Mouse (Mus musculus) MEL (cell line): ENCODE data around the gene Hist1h3b. TPM values are rescaled to one million over a fixed set of nuclear protein-coding genes. Genes with fewer than 3 reads are reported as not detected.
"Not testable (repeated sequence)": the region's sequence is repeated elsewhere in the genome, so short reads cannot be mapped to it uniquely, and the experiment has no call there.

Experiments used
- DNase-seq: peaks from one replicate; pipeline ENCODE4 v3.0.0; 2011; ENCODE audit warnings: low read depth, low spot score
- H3K27ac ChIP-seq: 2 replicates; pipeline ENCODE4 v1.5.1; 2012; ENCODE audit warnings: low read depth, mild to moderate bottlenecking, control low read depth, low read length, moderate library complexity; ENCODE audit not compliant: control insufficient read depth
- H3K27me3 ChIP-seq, 2 experiments: fragments of 150-350 bp in 1 of 2; sonication (generic) in 1 of 2; 2 replicates each; pipeline ENCODE4 v1.6.1; 2012; ENCODE audit warnings: low read length in 2 of 2, mild to moderate bottlenecking in 2 of 2, improper control_type of control experiment in 1 of 2, moderate library complexity in 1 of 2; ENCODE audit not compliant: insufficient read depth in 2 of 2, control insufficient read depth in 1 of 2
- H3K36me3 ChIP-seq, 2 experiments: 2 replicates each; pipeline ENCODE4 v1.6.1; 2012 to 2014; ENCODE audit warnings: low read length in 2 of 2, improper control_type of control experiment in 1 of 2, inconsistent platforms in 1 of 2, mild to moderate bottlenecking in 1 of 2; ENCODE audit not compliant: insufficient read depth in 2 of 2, control insufficient read depth in 1 of 2
- H3K4me1 ChIP-seq, 2 experiments: fragments of 150-350 bp in 1 of 2; sonication (generic) in 1 of 2; 2 replicates each; pipeline ENCODE4 v1.6.1; 2012; ENCODE audit warnings: low read length in 2 of 2, improper control_type of control experiment in 1 of 2, mild to moderate bottlenecking in 1 of 2; ENCODE audit not compliant: insufficient read depth in 2 of 2, control insufficient read depth in 1 of 2
- H3K4me3 ChIP-seq, 2 experiments: fragments of 150-350 bp in 1 of 2; sonication (generic) in 1 of 2; 2 replicates each; pipeline ENCODE4 v1.5.1; 2012; ENCODE audit warnings: low read depth in 2 of 2, low read length in 2 of 2, mild to moderate bottlenecking in 2 of 2, moderate library complexity in 2 of 2, control low read depth in 1 of 2, improper control_type of control experiment in 1 of 2; ENCODE audit not compliant: control insufficient read depth in 1 of 2, insufficient read depth in 1 of 2
- H3K79me2 ChIP-seq: 2 replicates; pipeline ENCODE4 v1.6.1; 2012; ENCODE audit warnings: mild to moderate bottlenecking, low read length, moderate library complexity; ENCODE audit not compliant: control insufficient read depth, poor library complexity, insufficient read depth
- H3K9ac ChIP-seq: 2 replicates; pipeline ENCODE4 v1.6.1; 2012; ENCODE audit warnings: low read depth, mild to moderate bottlenecking, control low read depth, low read length, moderate library complexity; ENCODE audit not compliant: control insufficient read depth, poor library complexity, severe bottlenecking
- H3K9me3 ChIP-seq: fragments of 150-350 bp; sonication (generic); replicated peaks from 2 replicates; pipeline ENCODE4 v1.6.1; 2012; ENCODE audit warnings: mild to moderate bottlenecking, low read length, improper control_type of control experiment, moderate library complexity; ENCODE audit not compliant: insufficient read depth
- CHD2 ChIP-seq: IDR thresholded peaks from 2 replicates; pipeline ENCODE4 v1.6.1; 2011; ENCODE audit warnings: low read length, improper control_type of control experiment
- CTCF ChIP-seq, 3 experiments: IDR thresholded peaks in 2 of 3; conservative IDR thresholded peaks in 1 of 3; 2 replicates each; pipeline ENCODE4 v1.5.1; 2011 to 2012; ENCODE audit warnings: low read length in 3 of 3, low read depth in 2 of 3, mild to moderate bottlenecking in 2 of 3, improper control_type of control experiment in 1 of 3, inconsistent platforms in 1 of 3, mixed read lengths in 1 of 3, moderate library complexity in 1 of 3; ENCODE audit not compliant: control insufficient read depth in 1 of 3, insufficient read depth in 1 of 3, poor library complexity in 1 of 3, severe bottlenecking in 1 of 3
- ELF1 ChIP-seq: IDR thresholded peaks from 2 replicates; pipeline ENCODE4 v1.6.1; 2014; ENCODE audit warnings: low read depth, mild to moderate bottlenecking, inconsistent platforms, low read length, improper control_type of control experiment, moderate library complexity
- GATA1 ChIP-seq: IDR thresholded peaks from 2 replicates; pipeline ENCODE4 v1.6.1; 2011; ENCODE audit warnings: low read depth, low read length, improper control_type of control experiment
- HCFC1 ChIP-seq: IDR thresholded peaks from 2 replicates; pipeline ENCODE4 v1.6.1; 2012; ENCODE audit warnings: low read depth, mild to moderate bottlenecking, inconsistent platforms, low read length, improper control_type of control experiment, moderate library complexity
- MAZ ChIP-seq: IDR thresholded peaks from 2 replicates; pipeline ENCODE4 v1.6.1; 2012; ENCODE audit warnings: low read depth, mild to moderate bottlenecking, inconsistent platforms, low read length, improper control_type of control experiment
- MYC ChIP-seq: IDR thresholded peaks from 2 replicates; pipeline ENCODE4 v1.6.1; 2011; ENCODE audit warnings: low read depth, mild to moderate bottlenecking, low read length, improper control_type of control experiment, moderate library complexity
- POLR2A ChIP-seq, 2 experiments: IDR thresholded peaks; 2 replicates each; pipeline ENCODE4 v1.6.1; 2011 to 2012; ENCODE audit warnings: low read length in 2 of 2, mild to moderate bottlenecking in 2 of 2, control low read depth in 1 of 2, improper control_type of control experiment in 1 of 2, low read depth in 1 of 2, moderate library complexity in 1 of 2; ENCODE audit not compliant: control insufficient read depth in 1 of 2, insufficient read depth in 1 of 2, poor library complexity in 1 of 2
- POLR2AphosphoS2 ChIP-seq: IDR thresholded peaks from 2 replicates; pipeline ENCODE4 v1.6.1; 2011; ENCODE audit warnings: low read length, improper control_type of control experiment
- POLR2AphosphoS5 ChIP-seq: IDR thresholded peaks from 2 replicates; pipeline ENCODE4 v1.6.1; 2012; ENCODE audit warnings: low read depth, borderline replicate concordance, mild to moderate bottlenecking, inconsistent platforms, low read length, moderate library complexity, mixed read lengths
- RCOR1 ChIP-seq: IDR thresholded peaks from 2 replicates; pipeline ENCODE4 v1.6.1; 2012; ENCODE audit warnings: low read depth, mild to moderate bottlenecking, inconsistent platforms, low read length, improper control_type of control experiment
- SMC3 ChIP-seq: IDR thresholded peaks from 2 replicates; pipeline ENCODE4 v1.6.1; 2011; ENCODE audit warnings: low read depth, low read length, improper control_type of control experiment
- TAL1 ChIP-seq: IDR thresholded peaks from 2 replicates; pipeline ENCODE4 v1.6.1; 2012; ENCODE audit warnings: mild to moderate bottlenecking, inconsistent platforms, low read length, moderate library complexity, mixed read lengths
- TBP ChIP-seq: IDR thresholded peaks from 2 replicates; pipeline ENCODE4 v1.8.0; 2011; ENCODE audit warnings: low read depth, low read length, improper control_type of control experiment
- UBTF ChIP-seq: IDR thresholded peaks from 2 replicates; pipeline ENCODE4 v1.6.1; 2012; ENCODE audit warnings: low read depth, mild to moderate bottlenecking, inconsistent platforms, low read length, improper control_type of control experiment, moderate library complexity, borderline replicate concordance; ENCODE audit not compliant: insufficient read depth
- ZC3H11A ChIP-seq: IDR thresholded peaks from 2 replicates; pipeline ENCODE4 v1.6.1; 2012; ENCODE audit warnings: low read depth, mild to moderate bottlenecking, inconsistent platforms, low read length, improper control_type of control experiment
- ZMIZ1 ChIP-seq: IDR thresholded peaks from 2 replicates; pipeline ENCODE4 v1.6.1; 2012; ENCODE audit warnings: low read depth, mild to moderate bottlenecking, inconsistent platforms, low read length, improper control_type of control experiment, moderate library complexity
- polyA plus RNA-seq, 2 experiments: library from polyadenylated mRNA; stranded (reverse) in 1 of 2; unstranded in 1 of 2; fragments of >175 nt in 1 of 2; fragments of >200 nt in 1 of 2; gene quantifications; 2 replicates each; pipeline versions ENCODE4 v1.2.1 to v1.2.4; 2012; ENCODE audit warnings: low replicate concordance in 2 of 2, low read depth in 1 of 2; ENCODE audit not compliant: insufficient read length in 2 of 2, insufficient read depth in 1 of 2, missing spikeins in 1 of 2
- total RNA-seq: library from RNA; depleted of rRNA; stranded (reverse); fragments of 300-350 nt; gene quantifications from 2 replicates; pipeline ENCODE4 v1.2.3, GENCODE M21; 2012

The Hist1h3b gene
- total and polyA plus RNA-seq, 3 experiments, result 6.6 to 1,725 TPM; not detected in 1

- not testable (repeated sequence) for H3K9me3 ChIP-seq, H3K27me3 ChIP-seq, H3K79me2 ChIP-seq
- Histone ChIP-seq H3K4me3 (peak within 1 kb of the TSS; percentile 23 to 60; a peak in 3 of 4 replicates), H3K36me3 (peaks cover 0 to 46% of the 10 kb centered on the region in 2 experiments; a peak in 2 of 4 replicates), H3K27ac (peak within 1 kb of the TSS; percentile 99), H3K4me1 (peaks cover 0 to 19% of the 10 kb centered on the region in 2 experiments; a peak in 2 of 4 replicates), H3K9ac (peak within 1 kb of the TSS; percentile 96)
- peak; percentile 86; the same call in 1 of the 2 replicates for TF ChIP-seq UBTF
- peak in 1 of 2 experiments; percentile 98; a peak in 3 of 4 replicates for TF ChIP-seq POLR2A (IDR thresholded peaks at IDR 0.05; ENCODE audit: control insufficient read depth in 1 of 2, insufficient read depth in 1 of 2, low read depth in 1 of 2, low read length in 2 of 2, poor library complexity in 1 of 2)
- peak; percentile 99 for TF ChIP-seq TBP
- TF ChIP-seq POLR2AphosphoS5, result peak; percentile 98; the same call in 1 of the 2 replicates
- DNase-seq, result peak; percentile 96
Observed at GRCm38 (mm10) chr13:23746201-23747080, 5.6 kb upstream of the Hist1h3b start, which contains the start of gene Hist1h2bb. TSS of gene Hist1h2bb (plus strand) at chr13:23746734.

GRCm38 (mm10) chr13:23747081-23747891 lies 4.8 kb upstream of the Hist1h3b start:
- Histone ChIP-seq H3K9ac (peak overlapping the region; percentile 81), H3K4me3 (peak overlapping the region; percentile 2 to 17; a peak in 2 of 4 replicates), H3K79me2 (peaks cover 1% of the 10 kb centered on the region; the same call in 1 of the 2 replicates), H3K4me1 (peaks cover 0 to 16% of the 10 kb centered on the region in 2 experiments; a peak in 2 of 4 replicates), H3K36me3 (peaks cover 0 to 40% of the 10 kb centered on the region in 2 experiments; a peak in 2 of 4 replicates), H3K27ac (peak overlapping the region; percentile 99), H3K27me3 (no peaks in the 10 kb centered on the region)
- DNase-seq, result peak; percentile 86
- TF ChIP-seq CTCF (IDR thresholded peaks at IDR 0.05 in 2 of 3, conservative IDR thresholded peaks at IDR 0.05 in 1 of 3; ENCODE audit: control insufficient read depth in 1 of 3, insufficient read depth in 1 of 3, low read depth in 2 of 3, low read length in 3 of 3, poor library complexity in 1 of 3, severe bottlenecking in 1 of 3), result no peak
- no peak for TF ChIP-seq MYC
- TF ChIP-seq TAL1, result no peak
- no peak for TF ChIP-seq ZMIZ1
- no peak for TF ChIP-seq ZC3H11A
- no peak for TF ChIP-seq RCOR1
- TF ChIP-seq HCFC1, result no peak
- peak; percentile 98; the same call in 1 of the 2 replicates for TF ChIP-seq POLR2AphosphoS5
- TF ChIP-seq MAZ, result no peak
- TF ChIP-seq GATA1, result no peak
- TF ChIP-seq CHD2, result no peak
- no peak for TF ChIP-seq ELF1
- peak; percentile 90 to 99 for TF ChIP-seq POLR2A (IDR thresholded peaks at IDR 0.05; ENCODE audit: control insufficient read depth in 1 of 2, insufficient read depth in 1 of 2, low read depth in 1 of 2, low read length in 2 of 2, poor library complexity in 1 of 2)
- TF ChIP-seq POLR2AphosphoS2, result no peak
- TF ChIP-seq SMC3, result no peak
- TF ChIP-seq, all 39 proteins: peak for 2
- no peaks in the 10 kb centered on the region for H3K9me3 ChIP-seq
